Mouse (Mus musculus) liver, adult 2 months (tissue): Measurements from ENCODE around the gene Gm10577.

Experiments
- CTCF ChIP-seq: fragments of 200-500 bp; IDR thresholded peaks from 2 replicates; pipeline ENCODE4 v1.5.1; 2011; ENCODE audit warnings: low read depth, low read length, control low read depth
- POLR2A ChIP-seq: fragments of 200-500 bp; IDR thresholded peaks from 2 replicates; pipeline ENCODE4 v1.6.1; 2011; ENCODE audit warnings: low read length, control low read depth; ENCODE audit not compliant: insufficient read depth; ENCODE audit errors: extremely low read depth

DNA sequence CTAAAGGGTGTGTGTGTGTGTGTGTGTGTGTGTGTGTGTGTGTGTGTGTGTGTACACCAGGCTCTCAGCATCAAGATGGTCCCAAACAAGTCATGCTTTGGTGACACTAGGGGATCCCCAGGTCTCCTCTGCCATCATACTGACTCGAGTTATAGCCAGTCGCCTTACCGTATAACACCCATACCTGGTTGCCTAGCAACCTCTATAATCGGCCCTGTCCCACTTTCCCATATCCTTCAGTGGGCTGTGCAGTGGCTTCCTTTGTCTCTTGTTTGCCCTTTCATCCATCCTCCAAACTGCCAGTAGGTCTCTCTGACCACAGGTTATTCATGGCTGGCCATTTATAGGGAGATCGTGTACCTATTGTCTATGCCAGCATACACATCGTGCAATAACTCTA, 19.4 kb downstream of the Gm10577 start:
- TF ChIP-seq POLR2A (no peak), CTCF (no peak)
